Mouse (Mus musculus): ENCODE results near the gene Pon1. TPM values are rescaled to one million over a fixed set of nuclear protein-coding genes. Genes with fewer than 3 reads are reported as not detected.
"Not testable (repeated sequence)": the region's sequence is repeated elsewhere in the genome, so short reads cannot be mapped to it uniquely, and the experiment has no call there.

Pon1 gene
- polyA plus RNA-seq, 1 experiment from 2014 or later = 548 TPM

DNA sequence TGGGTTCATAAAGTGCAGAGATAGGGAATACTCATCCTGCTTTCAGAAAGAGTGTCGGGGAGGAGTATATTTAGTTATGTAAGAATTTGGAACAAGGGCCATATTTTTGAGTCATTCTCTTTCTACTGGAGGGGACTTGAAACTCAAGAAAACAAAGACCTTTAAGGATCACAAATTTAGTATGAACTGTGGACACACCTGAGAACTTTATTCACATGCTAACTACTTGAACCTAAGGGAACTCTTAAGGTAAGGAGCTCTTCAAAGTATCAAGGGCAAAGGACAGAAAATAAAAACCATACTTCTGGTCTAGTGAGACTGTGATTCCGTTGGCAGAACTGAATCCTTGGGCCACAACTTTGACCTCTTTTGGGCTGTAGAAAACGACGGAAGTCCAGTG is 38.3 kb upstream of the Pon1 start:
- H3K27me3 ChIP-seq (ENCODE audit: insufficient read depth, low read length) = no peaks in the 10 kb centered on the region
- no peak overlapping the region for H3K4me2 ChIP-seq (ENCODE audit: low read depth, low read length)
- H3K4me3 ChIP-seq (ENCODE audit: low read depth, low read length) = no peak overlapping the region
- DNase-seq (no peak), ATAC-seq (no peak)
- no peak overlapping the region for H3K27ac ChIP-seq (ENCODE audit: low read depth)
- H3K9me3 ChIP-seq (ENCODE audit: low read length) = no peaks in the 10 kb centered on the region
- H3K9ac ChIP-seq (replicated peaks) = no peak overlapping the region
- 86% methylated on average over 4 of the region's 4 CpGs for WGBS (ENCODE audit: insufficient replicate concordance)
- no peak for TF ChIP-seq CTCF (IDR thresholded peaks at IDR 0.05; ENCODE audit: low read depth)
- TF ChIP-seq EP300 (IDR thresholded peaks at IDR 0.05; ENCODE audit: low read depth) = no peak
- H3K4me1 ChIP-seq (ENCODE audit: insufficient read depth) = peaks cover 2% of the 10 kb centered on the region
- H3K36me3 ChIP-seq (replicated peaks; ENCODE audit: insufficient read depth, low read length) = peaks cover 14% of the 10 kb centered on the region; the same call in 1 of the 2 replicates

DNA sequence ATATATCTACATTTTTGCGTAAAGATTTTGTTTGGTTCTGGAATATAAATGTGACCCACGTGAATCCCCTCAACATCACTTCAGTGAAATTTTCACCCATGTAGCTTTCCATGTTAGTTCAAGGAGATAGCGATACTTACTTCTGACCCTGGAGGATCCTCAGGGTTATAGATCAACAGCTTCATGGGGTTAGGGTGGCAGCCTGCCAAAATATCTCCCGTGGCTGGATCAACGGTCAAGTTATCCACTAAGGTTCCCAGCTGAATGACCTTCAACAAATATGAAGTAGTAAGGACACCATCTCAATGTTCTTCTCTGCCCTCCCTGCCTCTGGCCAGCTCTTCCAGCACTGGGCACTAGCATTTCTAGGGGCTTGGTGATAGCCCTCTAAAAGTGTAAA is 36.5 kb upstream of the Pon1 start:
- H3K4me3 ChIP-seq (ENCODE audit: low read depth, low read length) = no peak overlapping the region
- no peak for TF ChIP-seq EP300 (IDR thresholded peaks at IDR 0.05; ENCODE audit: low read depth)
- ATAC-seq = no peak
- 0 out of 2 replicates have a peak, but pooled peaks cover 6% of the 10 kb centered on the region for H3K36me3 ChIP-seq (replicated peaks; ENCODE audit: insufficient read depth, low read length)
- no peak overlapping the region for H3K27ac ChIP-seq (ENCODE audit: low read depth)
- WGBS (ENCODE audit: insufficient replicate concordance) = 82% methylated on average over 5 of the region's 5 CpGs
- H3K4me1 ChIP-seq (ENCODE audit: insufficient read depth) = no peaks in the 10 kb centered on the region
- H3K27me3 ChIP-seq (ENCODE audit: insufficient read depth, low read length) = no peaks in the 10 kb centered on the region
- no peak for DNase-seq
- no peak overlapping the region for H3K4me2 ChIP-seq (ENCODE audit: low read depth, low read length)
- no peaks in the 10 kb centered on the region for H3K9me3 ChIP-seq (ENCODE audit: low read length)
- no peak overlapping the region for H3K9ac ChIP-seq (replicated peaks)

DNA sequence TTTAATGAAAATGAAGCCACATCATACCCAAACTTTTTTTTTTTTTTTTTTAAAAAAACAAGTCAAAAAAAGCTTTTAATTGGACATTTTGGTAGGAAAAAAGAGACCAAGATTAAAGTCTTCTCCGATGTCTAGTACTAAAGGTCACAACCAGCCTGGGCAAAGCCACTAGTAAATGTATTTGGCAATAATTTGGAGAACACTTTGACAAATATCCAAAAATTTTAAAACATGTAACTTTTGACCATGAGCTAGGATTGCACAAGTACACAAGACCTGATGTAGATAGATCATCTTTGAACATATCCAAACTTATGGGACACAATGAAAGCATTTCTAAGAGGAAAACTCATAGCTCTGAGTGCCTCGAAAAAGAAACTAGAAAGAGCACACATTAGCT is 29.8 kb upstream of the Pon1 start:
- H3K4me1 ChIP-seq (ENCODE audit: insufficient read depth); ATAC-seq; H3K4me3 ChIP-seq (ENCODE audit: low read depth, low read length); H3K36me3 ChIP-seq (replicated peaks; ENCODE audit: insufficient read depth, low read length); H3K27me3 ChIP-seq (ENCODE audit: insufficient read depth, low read length); H3K9ac ChIP-seq (replicated peaks); H3K4me2 ChIP-seq (ENCODE audit: low read depth, low read length); H3K9me3 ChIP-seq (ENCODE audit: low read length); H3K27ac ChIP-seq (ENCODE audit: low read depth); DNase-seq: not testable (repeated sequence)
- WGBS (ENCODE audit: insufficient replicate concordance) = 63% methylated on average over 2 of the region's 2 CpGs

DNA sequence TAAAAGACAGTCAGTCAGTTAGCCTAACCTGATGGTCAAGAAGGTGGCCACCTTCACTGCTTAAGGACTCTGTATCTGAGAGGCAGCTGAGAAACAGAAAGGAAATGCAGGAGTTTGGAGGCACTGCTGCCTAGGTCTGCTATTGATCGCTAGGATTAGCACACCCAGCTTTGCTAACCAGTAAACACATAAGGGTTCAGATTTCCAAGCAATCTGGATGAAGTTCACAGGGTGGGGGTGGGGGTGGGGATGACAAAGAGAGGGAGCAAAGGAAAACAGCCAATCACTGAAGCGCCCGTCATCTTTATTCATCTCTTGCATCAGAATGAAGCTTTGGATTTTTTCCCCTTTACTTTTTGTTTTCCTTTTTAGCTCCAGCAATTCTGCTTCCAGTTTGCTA is 28.3 kb upstream of the Pon1 start:
- Histone ChIP-seq H3K4me3 (ENCODE audit: low read depth, low read length) (no peak overlapping the region), H3K4me2 (ENCODE audit: low read depth, low read length) (peak overlapping the region; percentile 36), H3K27me3 (ENCODE audit: insufficient read depth, low read length) (no peaks in the 10 kb centered on the region), H3K9ac (replicated peaks) (no peak overlapping the region; the same call in 1 of the 2 replicates), H3K36me3 (replicated peaks; ENCODE audit: insufficient read depth, low read length) (no peaks in the 10 kb centered on the region), H3K4me1 (ENCODE audit: insufficient read depth) (0 out of 2 replicates have a peak, but pooled peaks cover 4% of the 10 kb centered on the region), H3K9me3 (ENCODE audit: low read length) (no peaks in the 10 kb centered on the region), H3K27ac (ENCODE audit: low read depth) (peak overlapping the region; percentile 90)
- WGBS (ENCODE audit: insufficient replicate concordance) = 61% methylated on average over 3 of the region's 3 CpGs
- peak; percentile 97 for ATAC-seq
- DNase-seq = peak; percentile 58
- no peak for TF ChIP-seq CTCF (IDR thresholded peaks at IDR 0.05; ENCODE audit: low read depth)
- TF ChIP-seq EP300 (IDR thresholded peaks at IDR 0.05; ENCODE audit: low read depth) = peak; percentile 46; the same call in 1 of the 2 replicates

DNA sequence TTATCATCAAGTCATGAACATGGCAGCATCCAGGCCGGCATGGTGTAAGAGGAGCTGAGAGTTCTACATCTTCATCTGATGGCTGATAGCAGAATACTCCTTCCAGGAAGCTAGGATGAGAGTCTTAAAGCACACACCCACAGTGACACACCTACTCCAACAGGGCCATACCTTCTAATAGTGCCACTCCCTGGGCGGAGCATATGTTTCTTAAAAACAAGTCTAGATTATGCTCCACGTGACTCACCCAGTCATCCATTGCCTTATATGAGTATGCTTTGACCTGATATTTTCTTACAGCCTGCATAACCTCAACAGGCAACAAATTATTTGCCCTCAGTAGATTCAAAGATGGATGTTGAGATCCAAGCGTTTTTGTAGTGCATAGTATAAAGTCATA is 24.4 kb upstream of the Pon1 start:
- Histone ChIP-seq H3K4me2 (ENCODE audit: low read depth, low read length) (no peak overlapping the region), H3K9me3 (ENCODE audit: low read length) (no peaks in the 10 kb centered on the region), H3K36me3 (replicated peaks; ENCODE audit: insufficient read depth, low read length) (no peaks in the 10 kb centered on the region), H3K27ac (ENCODE audit: low read depth) (no peak overlapping the region), H3K27me3 (ENCODE audit: insufficient read depth, low read length) (no peaks in the 10 kb centered on the region), H3K4me3 (ENCODE audit: low read depth, low read length) (no peak overlapping the region), H3K9ac (replicated peaks) (no peak overlapping the region), H3K4me1 (ENCODE audit: insufficient read depth) (0 out of 2 replicates have a peak, but pooled peaks cover 4% of the 10 kb centered on the region)
- no peak for DNase-seq
- TF ChIP-seq CTCF (IDR thresholded peaks at IDR 0.05; ENCODE audit: low read depth) (no peak), EP300 (IDR thresholded peaks at IDR 0.05; ENCODE audit: low read depth) (no peak)
- peak; percentile 20; the same call in 1 of the 2 replicates for ATAC-seq
- 80% methylated on average over 4 of the region's 4 CpGs for WGBS (ENCODE audit: insufficient replicate concordance)

DNA sequence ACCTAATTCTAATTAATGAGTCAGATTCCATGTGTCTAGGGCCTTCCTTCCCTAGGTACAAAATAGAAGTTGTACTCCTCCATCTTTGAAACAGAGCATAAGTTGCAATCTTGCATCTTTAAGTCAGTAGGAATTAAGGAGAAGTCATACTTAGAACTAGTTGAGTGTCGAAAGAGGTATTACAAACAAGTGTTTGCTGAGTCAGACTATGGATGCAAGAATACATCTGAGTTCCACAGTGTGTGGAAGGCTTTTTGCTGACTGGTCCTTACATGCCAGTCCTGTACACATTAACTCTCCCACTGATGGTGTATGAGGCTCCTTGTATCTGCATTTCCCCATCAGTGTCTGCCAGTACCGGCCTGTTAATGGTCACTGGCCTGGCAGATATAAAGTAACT is 14.1 kb upstream of the Pon1 start:
- 72% methylated on average over 2 of the region's 2 CpGs for WGBS (ENCODE audit: insufficient replicate concordance)
- H3K4me3 ChIP-seq (ENCODE audit: low read depth, low read length) = no peak overlapping the region
- H3K27me3 ChIP-seq (ENCODE audit: insufficient read depth, low read length) = no peaks in the 10 kb centered on the region
- 0 out of 2 replicates have a peak, but pooled peaks cover 3% of the 10 kb centered on the region for H3K4me1 ChIP-seq (ENCODE audit: insufficient read depth)
- DNase-seq (no peak), ATAC-seq (0 out of 2 replicates have a peak, but pooled peaks have one; percentile 27)
- H3K27ac ChIP-seq (ENCODE audit: low read depth) = no peak overlapping the region
- H3K4me2 ChIP-seq (ENCODE audit: low read depth, low read length) = no peak overlapping the region
- H3K36me3 ChIP-seq (replicated peaks; ENCODE audit: insufficient read depth, low read length) = no peaks in the 10 kb centered on the region
- no peak overlapping the region for H3K9ac ChIP-seq (replicated peaks)
- TF ChIP-seq EP300 (IDR thresholded peaks at IDR 0.05; ENCODE audit: low read depth) = no peak
- TF ChIP-seq CTCF (IDR thresholded peaks at IDR 0.05; ENCODE audit: low read depth) = no peak
- H3K9me3 ChIP-seq (ENCODE audit: low read length) = no peaks in the 10 kb centered on the region

DNA sequence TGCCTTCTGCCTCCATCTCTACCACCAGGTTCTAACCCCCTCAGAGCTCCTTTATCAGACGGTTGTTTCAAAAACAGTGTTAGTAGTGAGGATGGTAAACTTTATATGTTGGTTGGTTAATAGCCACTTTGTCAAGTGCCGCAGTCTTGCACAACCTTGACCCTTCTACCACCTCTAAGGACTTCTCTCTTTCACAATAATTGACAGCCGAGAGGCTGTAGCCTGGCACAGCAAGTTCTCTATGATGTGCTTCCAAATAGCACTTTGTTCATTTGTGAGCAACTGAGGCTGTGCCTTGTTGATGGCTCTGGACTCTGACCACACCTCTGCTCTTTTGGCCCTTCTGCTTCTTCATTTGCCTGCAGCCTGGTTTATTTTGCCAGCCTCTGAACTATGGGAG is 6.2 kb upstream of the Pon1 start:
- DNase-seq (peak; percentile 28), ATAC-seq (peak; percentile 54)
- TF ChIP-seq CTCF (IDR thresholded peaks at IDR 0.05; ENCODE audit: low read depth) = no peak
- peak; percentile 35; the same call in 1 of the 2 replicates for TF ChIP-seq EP300 (IDR thresholded peaks at IDR 0.05; ENCODE audit: low read depth)
- Histone ChIP-seq H3K9ac (replicated peaks) (no peak overlapping the region), H3K4me1 (ENCODE audit: insufficient read depth) (peaks cover 16% of the 10 kb centered on the region), H3K4me3 (ENCODE audit: low read depth, low read length) (no peak overlapping the region), H3K4me2 (ENCODE audit: low read depth, low read length) (no peak overlapping the region), H3K36me3 (replicated peaks; ENCODE audit: insufficient read depth, low read length) (no peaks in the 10 kb centered on the region), H3K9me3 (ENCODE audit: low read length) (no peaks in the 10 kb centered on the region), H3K27ac (ENCODE audit: low read depth) (0 out of 2 replicates have a peak overlapping the region, but pooled peaks have one; percentile 1), H3K27me3 (ENCODE audit: insufficient read depth, low read length) (no peaks in the 10 kb centered on the region)
- 44% methylated on average over 3 of the region's 3 CpGs for WGBS (ENCODE audit: insufficient replicate concordance)
